Mouse (Mus musculus): Measurements from ENCODE around the gene Slc4a8.

Gene Slc4a8

DNA sequence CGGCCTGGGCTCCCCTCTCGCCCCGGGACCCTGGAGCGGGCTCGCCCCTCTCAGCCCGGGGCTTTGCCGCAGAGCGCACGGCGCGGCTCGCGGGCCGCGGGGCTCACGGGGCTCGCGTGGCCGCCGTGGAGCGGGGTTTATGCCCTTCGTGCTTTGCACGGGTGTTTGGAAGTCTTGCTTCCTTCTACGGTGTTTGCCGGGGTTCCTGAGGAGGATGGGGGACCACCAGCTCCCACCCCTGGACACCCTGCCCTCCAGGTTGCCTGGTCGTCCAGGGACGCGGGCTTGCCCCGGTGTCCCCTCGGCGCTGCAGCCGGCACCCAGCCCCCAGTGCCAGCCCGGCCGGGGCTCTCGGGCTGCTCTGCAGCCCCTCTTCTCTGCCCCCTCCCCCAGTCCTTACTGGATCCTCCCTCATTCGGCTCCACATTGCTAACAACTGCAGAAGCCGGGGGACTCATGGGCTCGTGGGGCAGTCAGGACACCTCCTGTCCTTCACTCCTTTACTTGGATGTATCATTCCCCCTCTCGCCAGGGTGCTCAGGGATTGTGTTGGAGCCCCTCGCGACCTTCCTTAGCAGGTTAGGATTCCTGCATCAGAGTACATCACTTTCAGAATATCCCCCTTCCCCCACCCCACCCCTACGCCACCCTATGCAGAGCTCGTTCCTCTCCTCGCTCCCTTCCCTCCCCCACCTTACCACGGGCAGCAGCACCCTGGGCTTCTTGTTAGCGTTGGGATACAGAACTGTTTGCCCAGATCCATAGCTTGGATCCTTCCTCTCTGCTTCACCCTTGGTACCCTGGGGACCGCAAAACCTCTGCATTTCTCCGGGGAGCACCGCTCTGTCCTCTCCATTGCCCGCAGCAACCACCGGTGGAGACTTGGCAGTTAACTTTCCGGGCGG, 109.8 kb downstream of the Slc4a8 start:
- ATAC-seq (ENCODE audit: insufficient number of reproducible peaks, low FRiP score, low TSS enrichment) = peak; percentile 10; the same call in 1 of the 2 replicates

DNA sequence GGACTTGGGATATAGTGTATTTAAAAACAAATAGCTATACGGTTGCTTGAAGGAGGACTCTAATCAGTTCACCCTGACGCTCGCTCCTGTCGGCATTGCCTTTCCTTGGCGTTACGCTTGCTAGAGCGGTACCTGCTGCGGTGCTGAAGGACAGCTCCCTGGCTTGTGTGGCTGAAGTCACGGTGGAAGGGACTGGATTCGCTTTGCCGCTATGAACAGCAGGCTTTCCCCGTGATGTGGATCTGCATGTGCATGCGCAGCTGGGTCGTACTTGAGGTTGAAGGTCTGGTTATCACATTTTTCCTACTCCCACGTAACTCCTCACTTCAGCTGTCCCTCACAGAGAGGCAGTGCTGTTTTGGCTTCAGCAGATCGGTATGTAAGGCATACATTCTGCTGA, 111.6 kb downstream of the Slc4a8 start:
- ATAC-seq (ENCODE audit: insufficient number of reproducible peaks, low FRiP score, low TSS enrichment) = no peak

Data from cerebellum, adult (tissue).